Mouse (Mus musculus): ENCODE results near the gene Fbxo11. TPM values are rescaled to one million over a fixed set of nuclear protein-coding genes. Genes with fewer than 3 reads are reported as not detected.

The Fbxo11 gene
- polyA plus RNA-seq, 1 experiment from 2014 or later, result 21.1 TPM

GRCm38 (mm10) chr17:88062860-88063580 is 2.1 kb downstream of the Fbxo11 start:
- H3K36me3 ChIP-seq (ENCODE audit: control insufficient read depth, insufficient read depth, low read length), result no peaks in the 10 kb centered on the region
- H3K9ac ChIP-seq (ENCODE audit: low read length), result peak overlapping the region; percentile 99
- H3K27ac ChIP-seq (ENCODE audit: low read depth), result no peak overlapping the region
- H3K9me3 ChIP-seq (ENCODE audit: control insufficient read depth, low read length), result no peaks in the 10 kb centered on the region
- 34% methylated on average over 8 of the region's 8 CpGs for WGBS
- H3K4me1 ChIP-seq (replicated peaks; ENCODE audit: control insufficient read depth, insufficient read depth, low read length), result peaks cover 10% of the 10 kb centered on the region
- peak overlapping the region; percentile 78 for H3K4me2 ChIP-seq (ENCODE audit: low read length)
- H3K27me3 ChIP-seq (replicated peaks; ENCODE audit: control insufficient read depth, insufficient read depth, low read length), result no peaks in the 10 kb centered on the region
- ATAC-seq (replicated peaks; ENCODE audit: low FRiP score, low TSS enrichment, low read depth), result no peak
- peak overlapping the region; percentile 91 for H3K4me3 ChIP-seq (ENCODE audit: low read depth, low read length)
- DNase-seq (ENCODE audit: low spot score), result no peak

DNA sequence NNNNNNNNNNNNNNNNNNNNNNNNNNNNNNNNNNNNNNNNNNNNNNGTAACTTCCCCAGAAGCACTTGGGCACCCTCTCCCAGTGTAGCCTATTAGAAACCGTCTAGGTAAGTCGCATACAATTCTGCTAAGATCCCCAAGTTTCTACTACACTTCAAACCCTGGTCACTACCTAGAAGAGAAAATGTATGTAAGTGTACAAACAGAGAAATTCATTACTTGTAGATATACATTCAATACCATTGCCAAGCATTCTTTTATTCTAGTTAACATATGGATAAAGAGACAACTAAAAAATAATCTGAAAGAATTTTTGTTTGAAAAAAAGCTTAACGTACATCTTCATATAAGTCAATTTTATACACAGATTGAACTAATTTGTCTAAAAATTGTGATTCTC is 3.1 kb downstream of the Fbxo11 start:
- H3K4me1 ChIP-seq (replicated peaks; ENCODE audit: control insufficient read depth, insufficient read depth, low read length), result peaks cover 14% of the 10 kb centered on the region
- H3K9ac ChIP-seq (ENCODE audit: low read length), result no peak overlapping the region
- H3K4me3 ChIP-seq (ENCODE audit: low read depth, low read length), result no peak overlapping the region
- DNase-seq (ENCODE audit: low spot score) (no peak), ATAC-seq (replicated peaks; ENCODE audit: low FRiP score, low TSS enrichment, low read depth) (no peak)
- no peaks in the 10 kb centered on the region for H3K36me3 ChIP-seq (ENCODE audit: control insufficient read depth, insufficient read depth, low read length)
- H3K4me2 ChIP-seq (ENCODE audit: low read length), result no peak overlapping the region
- H3K9me3 ChIP-seq (ENCODE audit: control insufficient read depth, low read length), result no peaks in the 10 kb centered on the region
- WGBS, result 74% methylated on average over 3 of the region's 3 CpGs
- H3K27me3 ChIP-seq (replicated peaks; ENCODE audit: control insufficient read depth, insufficient read depth, low read length), result no peaks in the 10 kb centered on the region
- no peak overlapping the region for H3K27ac ChIP-seq (ENCODE audit: low read depth)

GRCm38 (mm10) chr17:88058280-88058679 is 6.8 kb downstream of the Fbxo11 start:
- Histone ChIP-seq H3K27ac (ENCODE audit: low read depth) (no peak overlapping the region), H3K9ac (ENCODE audit: low read length) (no peak overlapping the region), H3K4me3 (ENCODE audit: low read depth, low read length) (no peak overlapping the region), H3K4me2 (ENCODE audit: low read length) (peak overlapping the region; percentile 2; the same call in 1 of the 2 replicates), H3K27me3 (replicated peaks; ENCODE audit: control insufficient read depth, insufficient read depth, low read length) (no peaks in the 10 kb centered on the region), H3K4me1 (replicated peaks; ENCODE audit: control insufficient read depth, insufficient read depth, low read length) (peaks cover 24% of the 10 kb centered on the region), H3K36me3 (ENCODE audit: control insufficient read depth, insufficient read depth, low read length) (no peaks in the 10 kb centered on the region), H3K9me3 (ENCODE audit: control insufficient read depth, low read length) (no peaks in the 10 kb centered on the region)
- DNase-seq (ENCODE audit: low spot score) (no peak), ATAC-seq (replicated peaks; ENCODE audit: low FRiP score, low TSS enrichment, low read depth) (no peak)
- WGBS, result 42% methylated on average over 2 of the region's 2 CpGs

DNA sequence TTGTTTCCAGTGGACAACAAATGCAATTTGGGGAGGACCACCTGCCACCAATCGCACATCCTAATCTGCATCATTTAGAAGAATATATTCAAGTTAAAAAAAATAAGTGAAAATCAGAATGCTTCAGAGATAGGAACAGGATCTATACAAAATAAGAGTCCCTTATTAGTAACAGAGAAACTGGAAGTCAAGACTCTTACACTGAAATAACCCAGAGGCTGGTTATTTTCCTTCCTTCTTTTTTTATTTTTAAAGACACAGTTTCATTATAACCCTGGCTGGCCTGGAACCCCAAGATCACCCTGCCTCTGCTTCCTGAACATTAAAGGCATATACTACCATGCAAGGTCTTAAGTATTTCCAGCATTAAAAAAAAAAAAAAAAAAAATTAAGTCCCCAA is 7.2 kb downstream of the Fbxo11 start:
- Histone ChIP-seq H3K4me2 (ENCODE audit: low read length) (0 out of 2 replicates have a peak overlapping the region, but pooled peaks have one; percentile 2), H3K4me3 (ENCODE audit: low read depth, low read length) (no peak overlapping the region), H3K9ac (ENCODE audit: low read length) (no peak overlapping the region), H3K4me1 (replicated peaks; ENCODE audit: control insufficient read depth, insufficient read depth, low read length) (peaks cover 20% of the 10 kb centered on the region), H3K36me3 (ENCODE audit: control insufficient read depth, insufficient read depth, low read length) (no peaks in the 10 kb centered on the region), H3K27me3 (replicated peaks; ENCODE audit: control insufficient read depth, insufficient read depth, low read length) (no peaks in the 10 kb centered on the region), H3K27ac (ENCODE audit: low read depth) (no peak overlapping the region), H3K9me3 (ENCODE audit: control insufficient read depth, low read length) (no peaks in the 10 kb centered on the region)
- 88% methylated on average over 1 of the region's 1 CpGs for WGBS
- DNase-seq (ENCODE audit: low spot score) (no peak), ATAC-seq (replicated peaks; ENCODE audit: low FRiP score, low TSS enrichment, low read depth) (no peak)

- no peak overlapping the region for H3K4me2 ChIP-seq (ENCODE audit: low read length)
- WGBS, result 82% methylated on average over 4 of the region's 4 CpGs
- no peaks in the 10 kb centered on the region for H3K9me3 ChIP-seq (ENCODE audit: control insufficient read depth, low read length)
Measured at GRCm38 (mm10) chr17:88051679-88052078, 13.4 kb downstream of the Fbxo11 start.

GRCm38 (mm10) chr17:88050892-88051291 is 14.2 kb downstream of the Fbxo11 start:
- DNase-seq (ENCODE audit: low spot score) (no peak), ATAC-seq (replicated peaks; ENCODE audit: low FRiP score, low TSS enrichment, low read depth) (no peak)
- H3K27ac ChIP-seq (ENCODE audit: low read depth), result no peak overlapping the region
- H3K4me1 ChIP-seq (replicated peaks; ENCODE audit: control insufficient read depth, insufficient read depth, low read length), result peaks cover 8% of the 10 kb centered on the region
- no peaks in the 10 kb centered on the region for H3K9me3 ChIP-seq (ENCODE audit: control insufficient read depth, low read length)
- 79% methylated on average over 1 of the region's 1 CpGs for WGBS
- no peak overlapping the region for H3K9ac ChIP-seq (ENCODE audit: low read length)
- no peak overlapping the region for H3K4me2 ChIP-seq (ENCODE audit: low read length)
- no peaks in the 10 kb centered on the region for H3K36me3 ChIP-seq (ENCODE audit: control insufficient read depth, insufficient read depth, low read length)
- H3K27me3 ChIP-seq (replicated peaks; ENCODE audit: control insufficient read depth, insufficient read depth, low read length), result no peaks in the 10 kb centered on the region
- H3K4me3 ChIP-seq (ENCODE audit: low read depth, low read length), result no peak overlapping the region

More at GRCm38 (mm10) chr17:88051679-88052078, 13.4 kb downstream of the Fbxo11 start:
- H3K4me3 ChIP-seq (ENCODE audit: low read depth, low read length), result no peak overlapping the region
- no peak overlapping the region for H3K9ac ChIP-seq (ENCODE audit: low read length)
- ATAC-seq (replicated peaks; ENCODE audit: low FRiP score, low TSS enrichment, low read depth), result no peak
- no peaks in the 10 kb centered on the region for H3K36me3 ChIP-seq (ENCODE audit: control insufficient read depth, insufficient read depth, low read length)
- H3K27me3 ChIP-seq (replicated peaks; ENCODE audit: control insufficient read depth, insufficient read depth, low read length), result no peaks in the 10 kb centered on the region
- no peak for DNase-seq (ENCODE audit: low spot score)
- peaks cover 13% of the 10 kb centered on the region for H3K4me1 ChIP-seq (replicated peaks; ENCODE audit: control insufficient read depth, insufficient read depth, low read length)
- no peak overlapping the region for H3K27ac ChIP-seq (ENCODE audit: low read depth)

- WGBS, result 80% methylated on average over 2 of the region's 2 CpGs
- ATAC-seq (replicated peaks; ENCODE audit: low FRiP score, low TSS enrichment, low read depth) (no peak), DNase-seq (ENCODE audit: low spot score) (no peak)
- Histone ChIP-seq H3K4me3 (ENCODE audit: low read depth, low read length) (no peak overlapping the region), H3K36me3 (ENCODE audit: control insufficient read depth, insufficient read depth, low read length) (no peaks in the 10 kb centered on the region), H3K4me1 (replicated peaks; ENCODE audit: control insufficient read depth, insufficient read depth, low read length) (peaks cover 6% of the 10 kb centered on the region), H3K9me3 (ENCODE audit: control insufficient read depth, low read length) (no peaks in the 10 kb centered on the region), H3K4me2 (ENCODE audit: low read length) (no peak overlapping the region), H3K9ac (ENCODE audit: low read length) (no peak overlapping the region), H3K27me3 (replicated peaks; ENCODE audit: control insufficient read depth, insufficient read depth, low read length) (no peaks in the 10 kb centered on the region), H3K27ac (ENCODE audit: low read depth) (no peak overlapping the region)
Measured at GRCm38 (mm10) chr17:88050318-88050717, 14.8 kb downstream of the Fbxo11 start.

- Histone ChIP-seq H3K4me3 (ENCODE audit: low read depth, low read length) (no peak overlapping the region), H3K9me3 (ENCODE audit: control insufficient read depth, low read length) (no peaks in the 10 kb centered on the region), H3K4me1 (replicated peaks; ENCODE audit: control insufficient read depth, insufficient read depth, low read length) (peaks cover 17% of the 10 kb centered on the region), H3K9ac (ENCODE audit: low read length) (no peak overlapping the region), H3K27ac (ENCODE audit: low read depth) (no peak overlapping the region), H3K27me3 (replicated peaks; ENCODE audit: control insufficient read depth, insufficient read depth, low read length) (no peaks in the 10 kb centered on the region), H3K36me3 (ENCODE audit: control insufficient read depth, insufficient read depth, low read length) (no peaks in the 10 kb centered on the region), H3K4me2 (ENCODE audit: low read length) (peak overlapping the region; percentile 28; the same call in 1 of the 2 replicates)
- DNase-seq (ENCODE audit: low spot score), result peak; percentile 55
- peak; percentile 78 for ATAC-seq (replicated peaks; ENCODE audit: low FRiP score, low TSS enrichment, low read depth)
- WGBS, result 42% methylated on average over 12 of the region's 12 CpGs
Measured at GRCm38 (mm10) chr17:88042099-88043086, 22.7 kb downstream of the Fbxo11 start.

Data from intestine, embryonic 14.5 days (tissue).